Mouse (Mus musculus) hindbrain, embryonic 12.5 days (tissue): ENCODE measurements around the gene Snrpe. TPM values are rescaled to one million over a fixed set of nuclear protein-coding genes. Genes with fewer than 3 reads are reported as not detected.

Source experiments
- ATAC-seq: fragments of 200-750 bp; cut with Nextera tagmentation; 2 replicates; pipeline ENCODE4 v1.8.0; 2017; ENCODE audit warnings: moderate TSS enrichment; ENCODE audit not compliant: low FRiP score
- H3K27ac ChIP-seq: fragments of 300-500 bp; sonication (generic); 2 replicates; pipeline ENCODE4 v1.5.1; 2016; ENCODE audit warnings: mild to moderate bottlenecking
- H3K27me3 ChIP-seq: fragments of 300-500 bp; sonication (generic); 2 replicates; pipeline ENCODE4 v1.6.1; 2016; ENCODE audit warnings: mild to moderate bottlenecking
- H3K36me3 ChIP-seq: fragments of 300-500 bp; sonication (generic); 2 replicates; pipeline ENCODE4 v1.6.1; 2016; ENCODE audit warnings: mild to moderate bottlenecking
- H3K4me1 ChIP-seq: fragments of 300-500 bp; sonication (generic); 2 replicates; pipeline ENCODE4 v1.6.1; 2016
- H3K4me2 ChIP-seq: fragments of 300-500 bp; sonication (generic); replicated peaks from 2 replicates; pipeline ENCODE4 v1.6.1; 2016; ENCODE audit warnings: mild to moderate bottlenecking
- H3K4me3 ChIP-seq: fragments of 300-500 bp; sonication (generic); 2 replicates; pipeline ENCODE4 v1.5.1; 2016; ENCODE audit warnings: mild to moderate bottlenecking
- H3K9ac ChIP-seq: fragments of 300-500 bp; sonication (generic); 2 replicates; pipeline ENCODE4 v1.6.1; 2016; ENCODE audit warnings: mild to moderate bottlenecking, moderate library complexity
- H3K9me3 ChIP-seq: fragments of 300-500 bp; sonication (generic); replicated peaks from 2 replicates; pipeline ENCODE4 v1.6.1; 2016; ENCODE audit warnings: mild to moderate bottlenecking
- WGBS: fragments of 180-500 bp; shearing (Covaris S2); methylation state at CpG from one replicate; pipeline ENCODE4 v1.1.7; 2016; 5-methylcytosine and 5-hydroxymethylcytosine counted together
- polyA plus RNA-seq: library from polyadenylated mRNA; unstranded; fragments of >200 nt; fragmentation: Nextera tagmentation; extraction: Ambion mirVana; gene quantifications from 2 replicates; pipeline ENCODE4 v1.2.1, GENCODE M21; 2016

Snrpe gene
- polyA plus RNA-seq, 1 experiment from 2014 or later: 641 TPM

GRCm38 (mm10) chr1:133613817-133614216, 3.7 kb upstream of the Snrpe start:
- Histone ChIP-seq H3K4me1 (peaks cover 4% of the 10 kb centered on the region), H3K36me3 (peaks cover 13% of the 10 kb centered on the region), H3K9me3 (no peaks in the 10 kb centered on the region), H3K27ac (no peak overlapping the region), H3K9ac (no peak overlapping the region), H3K4me3 (no peak overlapping the region), H3K27me3 (no peaks in the 10 kb centered on the region), H3K4me2 (no peak overlapping the region)
- 83% methylated on average over 3 of the region's 3 CpGs for WGBS
- ATAC-seq: no peak

DNA sequence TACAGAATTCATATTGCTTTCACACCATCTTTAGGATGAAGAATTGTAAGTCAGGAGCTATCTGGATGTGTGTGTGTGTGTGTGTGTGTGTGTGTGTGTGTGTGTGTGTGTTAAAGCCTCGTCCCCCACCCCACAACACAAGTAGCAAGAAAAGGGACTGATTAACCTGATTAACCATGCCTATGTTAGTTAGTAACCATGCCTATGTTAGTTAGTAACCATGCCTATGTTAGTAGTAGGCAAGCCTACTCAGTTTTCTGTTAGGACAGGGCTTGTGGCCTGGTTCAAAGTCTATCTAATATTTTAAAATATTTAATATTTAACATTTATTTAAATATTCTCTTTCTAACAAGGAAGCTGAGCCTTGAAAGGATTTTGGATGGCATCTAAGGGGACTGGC, 1.3 kb upstream of the Snrpe start:
- peaks cover 23% of the 10 kb centered on the region for H3K36me3 ChIP-seq
- no peaks in the 10 kb centered on the region for H3K27me3 ChIP-seq
- ATAC-seq: no peak
- WGBS: 80% methylated on average over 1 of the region's 1 CpGs
- H3K4me2 ChIP-seq: no peak overlapping the region
- no peaks in the 10 kb centered on the region for H3K9me3 ChIP-seq
- no peak overlapping the region for H3K27ac ChIP-seq
- peaks cover 9% of the 10 kb centered on the region for H3K4me1 ChIP-seq
- H3K9ac ChIP-seq: no peak overlapping the region
- no peak overlapping the region for H3K4me3 ChIP-seq

DNA sequence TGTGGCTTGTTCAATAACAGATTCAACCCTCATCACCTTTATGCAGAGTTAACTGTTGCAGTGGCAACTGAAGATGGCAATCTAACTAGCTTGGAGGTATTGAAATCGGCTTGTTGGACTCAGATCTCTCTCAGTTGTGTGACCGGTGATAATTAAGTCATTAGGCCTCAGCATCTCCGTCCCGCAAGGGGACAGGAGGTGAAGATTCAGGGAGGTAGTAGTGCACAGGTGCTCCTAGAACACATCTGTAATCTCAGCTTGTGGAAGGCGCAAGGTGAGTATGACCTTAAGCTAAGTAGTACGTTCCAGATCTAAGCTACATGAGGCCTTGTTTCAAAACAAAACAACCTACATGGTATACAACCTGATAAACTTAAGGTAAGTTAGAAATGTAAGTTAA, 510 bp upstream of the Snrpe start:
- H3K27me3 ChIP-seq: no peaks in the 10 kb centered on the region
- H3K4me2 ChIP-seq: no peak overlapping the region
- no peak overlapping the region for H3K9ac ChIP-seq
- no peak; the same call in 1 of the 2 replicates for ATAC-seq
- no peaks in the 10 kb centered on the region for H3K9me3 ChIP-seq
- peaks cover 9% of the 10 kb centered on the region for H3K4me1 ChIP-seq
- H3K4me3 ChIP-seq: no peak overlapping the region
- no peak overlapping the region for H3K27ac ChIP-seq
- peaks cover 29% of the 10 kb centered on the region for H3K36me3 ChIP-seq
- 59% methylated on average over 6 of the region's 6 CpGs for WGBS

DNA sequence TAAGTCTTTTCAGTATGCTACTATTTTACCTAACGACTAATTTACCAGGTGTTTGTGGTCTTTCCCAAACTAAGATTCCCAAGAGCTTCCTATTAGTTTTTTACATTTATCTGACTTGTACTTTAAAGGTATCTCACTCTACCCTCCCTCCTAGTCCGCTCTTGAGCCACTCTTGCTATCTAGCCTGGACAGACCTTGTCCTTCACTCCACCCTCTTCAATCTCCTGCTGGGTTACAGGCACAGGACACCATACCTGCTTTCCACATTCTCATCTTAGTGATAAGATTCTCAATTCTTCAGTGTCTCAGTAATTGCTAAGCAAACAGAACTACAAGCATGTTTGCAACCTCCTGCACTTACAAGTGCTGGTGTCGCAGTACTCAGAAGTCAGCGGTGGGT, 6.9 kb downstream of the Snrpe start:
- H3K27me3 ChIP-seq: no peaks in the 10 kb centered on the region
- no peak overlapping the region for H3K9ac ChIP-seq
- no peak overlapping the region for H3K27ac ChIP-seq
- no peaks in the 10 kb centered on the region for H3K9me3 ChIP-seq
- 0 out of 2 replicates have a peak, but pooled peaks cover 3% of the 10 kb centered on the region for H3K4me1 ChIP-seq
- 98% methylated on average over 4 of the region's 4 CpGs for WGBS
- ATAC-seq: no peak
- H3K36me3 ChIP-seq: peaks cover 75% of the 10 kb centered on the region
- H3K4me3 ChIP-seq: no peak overlapping the region
- no peak overlapping the region for H3K4me2 ChIP-seq

GRCm38 (mm10) chr1:133596298-133597007, 13.6 kb downstream of the Snrpe start:
- no peak overlapping the region for H3K9ac ChIP-seq

DNA sequence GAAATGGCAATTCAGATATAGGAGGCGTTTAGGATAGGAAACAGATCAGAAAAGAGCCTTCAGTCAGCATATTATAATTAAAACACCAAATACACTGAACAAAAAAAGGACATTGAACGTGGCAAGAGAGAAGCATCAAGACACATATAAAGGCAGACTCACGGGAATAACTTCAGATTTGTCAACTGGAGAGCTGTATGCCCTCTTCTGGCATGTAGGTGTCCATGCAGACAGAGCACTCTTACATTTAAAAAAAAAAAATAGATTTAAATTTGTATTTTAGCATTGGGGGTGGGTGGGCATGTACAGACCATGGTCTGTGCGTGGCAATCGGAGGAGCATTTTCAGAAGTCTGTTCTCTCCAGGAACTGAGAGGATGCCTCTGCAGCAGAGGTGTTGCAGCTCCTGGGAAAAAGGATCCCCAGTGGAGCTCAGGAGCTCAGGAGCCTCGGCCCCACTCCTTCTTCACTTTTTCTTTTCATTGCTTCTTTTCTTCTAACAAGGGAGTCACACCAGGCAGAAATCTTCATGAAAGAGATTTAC, 24.0 kb downstream of the Snrpe start:
- H3K36me3 ChIP-seq: no peaks in the 10 kb centered on the region
- 79% methylated on average over 6 of the region's 6 CpGs for WGBS
- ATAC-seq: no peak

More at GRCm38 (mm10) chr1:133596298-133597007, 13.6 kb downstream of the Snrpe start:
- peaks cover 10% of the 10 kb centered on the region for H3K4me1 ChIP-seq
- WGBS: 16% methylated on average over 4 of the region's 4 CpGs
- H3K27ac ChIP-seq: peak overlapping the region; percentile 62
- no peak overlapping the region for H3K4me3 ChIP-seq
- no peaks in the 10 kb centered on the region for H3K27me3 ChIP-seq
- no peak overlapping the region for H3K4me2 ChIP-seq
- no peak for ATAC-seq
- no peaks in the 10 kb centered on the region for H3K9me3 ChIP-seq
- H3K36me3 ChIP-seq: peaks cover 9% of the 10 kb centered on the region

GRCm38 (mm10) chr1:133571293-133571692, 38.8 kb downstream of the Snrpe start:
- ATAC-seq: no peak
- Histone ChIP-seq H3K27ac (no peak overlapping the region), H3K27me3 (no peaks in the 10 kb centered on the region), H3K4me3 (no peak overlapping the region), H3K4me2 (no peak overlapping the region), H3K9me3 (peaks cover 4% of the 10 kb centered on the region; the same call in 1 of the 2 replicates), H3K9ac (no peak overlapping the region), H3K4me1 (no peaks in the 10 kb centered on the region), H3K36me3 (no peaks in the 10 kb centered on the region)
- 88% methylated on average over 11 of the region's 11 CpGs for WGBS

More for the DNA sequence above, 24.0 kb downstream of the Snrpe start:
- H3K27me3 ChIP-seq: no peaks in the 10 kb centered on the region
- H3K9ac ChIP-seq: no peak overlapping the region
- no peak overlapping the region for H3K4me2 ChIP-seq
- H3K4me3 ChIP-seq: no peak overlapping the region
- H3K27ac ChIP-seq: no peak overlapping the region
- H3K4me1 ChIP-seq: no peaks in the 10 kb centered on the region
- H3K9me3 ChIP-seq: no peaks in the 10 kb centered on the region

Other genes starting within 250 kb of the Snrpe start
- gene Etnk2, start 246.7 kb downstream of the Snrpe start, polyA plus RNA-seq: 5.2 and 5.6 TPM in 2 replicates
- gene Sox13, start 185.9 kb downstream of the Snrpe start, polyA plus RNA-seq: 17.5 and 19.2 TPM in 2 replicates
- gene Zbed6, start 50.6 kb upstream of the Snrpe start, polyA plus RNA-seq: not detected in 2 replicates
- 6.9 and 7.2 TPM in 2 replicates for gene Gm38394, start 51.0 kb upstream of the Snrpe start, polyA plus RNA-seq
- gene Lax1, start 79.8 kb upstream of the Snrpe start, polyA plus RNA-seq: 0.12 and 0.33 TPM in 2 replicates
- 12.2 and 16.3 TPM in 2 replicates for gene Atp2b4, start 190.8 kb upstream of the Snrpe start, polyA plus RNA-seq